Mouse (Mus musculus) cerebellum, adult 2 months (tissue): ENCODE measurements around the gene Osbpl10.

ENCODE experiments used
- CTCF ChIP-seq: fragments of 200-500 bp; IDR thresholded peaks from 2 replicates; pipeline ENCODE4 v1.5.1; 2011; ENCODE audit warnings: low read depth, mild to moderate bottlenecking, control low read depth, low read length, moderate library complexity, borderline replicate concordance; ENCODE audit not compliant: insufficient read depth
- POLR2A ChIP-seq: fragments of 200-500 bp; IDR thresholded peaks from 2 replicates; pipeline ENCODE4 v1.6.1; 2011; ENCODE audit warnings: low read length, control low read depth, borderline replicate concordance; ENCODE audit not compliant: insufficient read depth

GRCm38 (mm10) chr9:114996489-114996888, 18.1 kb downstream of the Osbpl10 start:
- TF ChIP-seq CTCF (no peak), POLR2A (no peak)
